Mouse (Mus musculus) ES-E14 (cell line): ENCODE measurements at regions not wholly inside any gene's neighbourhood (a gene's known extent, or its start where the extent isn't known, plus 50 kb on each side); places are given as distances from the start of the nearest gene placed in this dataset.

Experiments used
- CHD2 ChIP-seq: IDR thresholded peaks from 2 replicates; pipeline ENCODE4 v1.6.1; 2014; ENCODE audit warnings: mild to moderate bottlenecking, low read depth, low read length, inconsistent platforms
- HCFC1 ChIP-seq: IDR thresholded peaks from 2 replicates; pipeline ENCODE4 v1.6.1; 2012; ENCODE audit warnings: low read length, inconsistent platforms, borderline replicate concordance; ENCODE audit not compliant: insufficient read depth
- MAFK ChIP-seq: IDR thresholded peaks from 2 replicates; pipeline ENCODE4 v1.6.1; 2014; ENCODE audit warnings: mild to moderate bottlenecking, low read depth, low read length, inconsistent platforms; ENCODE audit not compliant: insufficient read depth
- ZC3H11A ChIP-seq: IDR thresholded peaks from 2 replicates; pipeline ENCODE4 v1.6.1; 2012; ENCODE audit warnings: low read depth, mild to moderate bottlenecking, inconsistent platforms, low read length, borderline replicate concordance
- ZNF384 ChIP-seq: IDR thresholded peaks from 2 replicates; pipeline ENCODE4 v1.6.1; 2012; ENCODE audit warnings: low read depth, low read length, inconsistent platforms

DNA sequence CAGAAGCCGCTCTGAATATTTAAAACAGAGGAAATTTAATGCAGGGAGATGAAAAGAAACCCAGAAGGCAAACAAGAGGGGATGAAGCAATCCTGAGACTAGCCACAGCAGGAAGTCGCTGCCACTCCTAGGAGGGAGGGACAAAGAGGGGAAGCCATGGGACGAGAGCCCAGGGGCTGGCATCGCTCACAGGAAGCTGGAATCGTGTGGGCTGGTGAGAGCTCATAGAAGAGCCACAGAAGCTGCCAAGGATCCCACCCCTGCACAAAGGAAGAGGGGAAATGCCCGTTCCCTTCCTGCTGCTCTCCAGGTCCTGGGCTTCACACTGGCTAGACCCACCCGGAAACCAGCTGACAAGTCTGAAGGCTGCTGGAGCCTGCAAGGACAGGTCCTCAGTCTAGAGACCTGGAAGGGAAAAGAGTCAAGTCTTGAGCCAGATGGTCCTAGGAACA is 101.4 kb upstream of the Klf3 start:
- TF ChIP-seq ZNF384, result no peak
- no peak for TF ChIP-seq HCFC1
- no peak for TF ChIP-seq MAFK
- TF ChIP-seq ZC3H11A, result no peak
- no peak for TF ChIP-seq CHD2
